Comparison of ENCODE assay signal across 19 mouse cellular contexts in genomic region chr5:28245121-28245520, GRCm38 (mm10). TPM values are rescaled to one million over a fixed set of nuclear protein-coding genes. Genes with fewer than 3 reads are reported as not detected.
A peak's percentile ranks its signal among the peaks of the same experiment; 100 is the strongest.
DNase-seq lines count a peak whose midpoint lies in the region; ATAC-seq lines count a peak whose summit lies in the region.
"Had no signal": no experiment of that assay in that cellular context is flagged by ENCODE, and none has a peak within 500 bp of the region (broad histone marks: within the 10 kb centered on the region; RNA-seq: fewer than 3 reads in every experiment).

No protein-coding gene starts in this region.

- peak; percentile 51; the same call in 1 of the 2 replicates for ATAC-seq in hindbrain, embryonic 15.5 days (ENCODE audit: low FRiP score, low read depth)
- no peak for ATAC-seq in hindbrain, embryonic 11.5 days (ENCODE audit: low FRiP score)
- ATAC-seq: forebrain, embryonic 16.5 days; inflammation-experienced regulatory T-cells, adult 6 months; intestine, postnatal 0 days had no signal

- H3K27me3 ChIP-seq in hindbrain, embryonic 15.5 days: no peaks in the 10 kb centered on the region
- no peaks in the 10 kb centered on the region for H3K27me3 ChIP-seq in hindbrain, embryonic 11.5 days (ENCODE audit: control insufficient read depth, insufficient read depth, low read length)
- H3K27me3 ChIP-seq: forebrain, embryonic 12.5 days had no signal

- no peaks in the 10 kb centered on the region for H3K4me1 ChIP-seq in hindbrain, embryonic 15.5 days (replicated peaks)
- H3K4me1 ChIP-seq in hindbrain, embryonic 11.5 days (replicated peaks; ENCODE audit: control insufficient read depth, insufficient read depth, low read length): no peaks in the 10 kb centered on the region
- H3K4me1 ChIP-seq: embryonic facial prominence, embryonic 13.5 days had no signal

- H3K27ac ChIP-seq in hindbrain, embryonic 15.5 days (replicated peaks): no peak overlapping the region
- no peak overlapping the region for H3K27ac ChIP-seq in hindbrain, embryonic 11.5 days (ENCODE audit: low read depth, low read length)
- H3K27ac ChIP-seq: embryonic facial prominence, embryonic 13.5 days; forebrain, embryonic 12.5 days had no signal

- peak; percentile 19 to 24 for DNase-seq in cerebellum, postnatal 14 days
- DNase-seq in cerebellum, adult 11 months: no peak
- DNase-seq in hindbrain, embryonic 11.5 days (ENCODE audit: low spot score): no peak
- DNase-seq in R1 (ENCODE audit: low read depth, low spot score): peak; percentile 6
- peak; percentile 28 for DNase-seq in ZHBTc4 (ENCODE audit: low read depth, low spot score)
- no peak for DNase-seq in left cerebral cortex, postnatal 14 days (ENCODE audit: low spot score in 2 of 2)
- DNase-seq: adrenal gland, postnatal 10 days; cerebellum, adult 18-20 months; gastrocnemius, postnatal 10 days; heart, postnatal 10 days; heart, postnatal 4 days; kidney, adult 8-10 months had no signal

- intact Hi-C loops in left cerebral cortex, postnatal 14 days (cut with DNase I): no loop called here

- no peak overlapping the region for H3K4me3 ChIP-seq in hindbrain, embryonic 15.5 days
- H3K4me3 ChIP-seq in hindbrain, embryonic 11.5 days (ENCODE audit: low read depth, low read length): no peak overlapping the region
- H3K4me3 ChIP-seq: embryonic facial prominence, embryonic 13.5 days; forebrain, embryonic 12.5 days had no signal

- no peak overlapping the region for H3K9ac ChIP-seq in hindbrain, embryonic 15.5 days
- no peak overlapping the region for H3K9ac ChIP-seq in hindbrain, embryonic 11.5 days (ENCODE audit: low read depth, low read length)
- H3K9ac ChIP-seq: embryonic facial prominence, embryonic 13.5 days; forebrain, embryonic 12.5 days had no signal

- H3K4me2 ChIP-seq in hindbrain, embryonic 15.5 days: no peak overlapping the region
- H3K4me2 ChIP-seq in hindbrain, embryonic 11.5 days (replicated peaks; ENCODE audit: low read depth, low read length): no peak overlapping the region
- H3K4me2 ChIP-seq: embryonic facial prominence, embryonic 13.5 days; forebrain, embryonic 12.5 days had no signal

- H3K36me3 ChIP-seq in hindbrain, embryonic 15.5 days: no peaks in the 10 kb centered on the region
- H3K36me3 ChIP-seq in hindbrain, embryonic 11.5 days (ENCODE audit: control insufficient read depth, insufficient read depth, low read length): no peaks in the 10 kb centered on the region
- H3K36me3 ChIP-seq: embryonic facial prominence, embryonic 13.5 days; forebrain, embryonic 12.5 days had no signal

- H3K9me3 ChIP-seq in hindbrain, embryonic 15.5 days: no peaks in the 10 kb centered on the region
- H3K9me3 ChIP-seq in hindbrain, embryonic 11.5 days (ENCODE audit: control insufficient read depth, low read length): no peaks in the 10 kb centered on the region
- H3K9me3 ChIP-seq: embryonic facial prominence, embryonic 13.5 days; forebrain, embryonic 12.5 days had no signal

- 60% methylated on average over 4 of the region's 4 CpGs for WGBS in hindbrain, embryonic 15.5 days
- 77% methylated on average over 4 of the region's 4 CpGs for WGBS in hindbrain, embryonic 11.5 days

RNA-seq across cellular contexts. Expression of gene Cnpy1, which starts 0.5 kb away (rescaled TPM):
- polyA plus RNA-seq in hindbrain, embryonic 15.5 days (2015; fragmentation: Nextera tagmentation; extraction: Ambion mirVana): 37.0 and 66.2 TPM in 2 replicates
- 63.4 and 73.6 TPM in 2 replicates for polyA plus RNA-seq in hindbrain, embryonic 11.5 days (2014; fragmentation: Nextera tagmentation; extraction: Ambion mirVana)
- total RNA-seq in left cerebral cortex, postnatal 14 days (2021): under 1 TPM; 0.17 to 0.33 TPM
- total RNA-seq: gastrocnemius, postnatal 10 days; heart, postnatal 10 days; heart, postnatal 4 days had no signal
- polyA plus RNA-seq: heart, embryonic 14.5 days; inflammation-experienced regulatory T-cells, adult 6 months had no signal

Comparison
In these comparisons a context has a peak if more than half of its experiments do, and no peak if none do; other contexts are left out.
1. DNase-seq: peak in cerebellum, postnatal 14 days (2 of 2), R1 (single experiment) and ZHBTc4 (single experiment); none in cerebellum, adult 11 months (single experiment), hindbrain, embryonic 11.5 days (single experiment) and left cerebral cortex, postnatal 14 days (0 of 2).